Mouse (Mus musculus): ENCODE measurements around the gene Esm1. TPM values are rescaled to one million over a fixed set of nuclear protein-coding genes. Genes with fewer than 3 reads are reported as not detected.

The Esm1 gene
- 0.05 and 0.15 TPM in 2 replicates for polyA plus RNA-seq (2021; fragmentation: Nextera tagmentation)
- long read RNA-seq, experiment 1, partial matches to known transcripts, result 0 of 1 reads
- long read RNA-seq, experiment 1, other reads (novel, unspliced or antisense), result 0 of 1 reads
- long read RNA-seq, experiment 2, partial matches to known transcripts, result 0 of 1 reads
- long read RNA-seq, experiment 2, other reads (novel, unspliced or antisense), result 0 of 1 reads

GRCm38 (mm10) chr13:113209624-113210023, at the start of gene Esm1:
Gene Esm1 (plus strand): TSS chr13:113209659.

GRCm38 (mm10) chr13:113225811-113226210, 16.4 kb downstream of the Esm1 start, which contains the start of gene Gzmk:
Gene Gzmk (minus strand): TSS chr13:113225908.

Other genes starting within 250 kb of the Esm1 start
- gene Ccno, start 221.9 kb upstream of the Esm1 start, polyA plus RNA-seq (2021; fragmentation: Nextera tagmentation), result 1.7 and 3.0 TPM in 2 replicates
- gene Mcidas, start 215.8 kb upstream of the Esm1 start, polyA plus RNA-seq (2021; fragmentation: Nextera tagmentation), result 0.30 and 0.37 TPM in 2 replicates
- not detected in 2 replicates for gene Cdc20b, start 174.5 kb upstream of the Esm1 start, polyA plus RNA-seq (2021; fragmentation: Nextera tagmentation)
- gene Gpx8, start 163.2 kb upstream of the Esm1 start, polyA plus RNA-seq (2021; fragmentation: Nextera tagmentation), result 7.3 and 7.8 TPM in 2 replicates
- not detected in 2 replicates for gene Gzma, start 108.7 kb upstream of the Esm1 start, polyA plus RNA-seq (2021; fragmentation: Nextera tagmentation)
- 0.09 and 0.21 TPM in 2 replicates for gene Gzmk, start 16.2 kb downstream of the Esm1 start, polyA plus RNA-seq (2021; fragmentation: Nextera tagmentation)
- 0.04 and 0.16 TPM in 2 replicates for gene BC067074, start 83.5 kb downstream of the Esm1 start, polyA plus RNA-seq (2021; fragmentation: Nextera tagmentation)

All from left cerebral cortex, adult 6 months (tissue).